Mouse (Mus musculus) ES-CJ7 (cell line): ENCODE results near the gene Spg11.
A peak's percentile ranks its signal among the peaks of the same experiment; 100 is the strongest.
"Not testable (repeated sequence)": the region's sequence is repeated elsewhere in the genome, so short reads cannot be mapped to it uniquely, and the experiment has no call there.

Source experiments
- DNase-seq: peaks from one replicate; pipeline ENCODE4 v3.0.0; 2011; ENCODE audit warnings: low read depth, low spot score

The Spg11 gene

GRCm38 (mm10) chr2:122145756-122146155 lies 27.6 kb upstream of the Spg11 start:
- no peak for DNase-seq

GRCm38 (mm10) chr2:122143111-122143510 lies 24.9 kb upstream of the Spg11 start:
- no peak for DNase-seq

GRCm38 (mm10) chr2:122141332-122141967 lies 23.3 kb upstream of the Spg11 start:
- peak; percentile 30 for DNase-seq

GRCm38 (mm10) chr2:122140815-122141214 lies 22.6 kb upstream of the Spg11 start:
- DNase-seq, result no peak

GRCm38 (mm10) chr2:122137839-122138465 lies 19.8 kb upstream of the Spg11 start:
- DNase-seq, result no peak

GRCm38 (mm10) chr2:122132618-122133017 lies 14.4 kb upstream of the Spg11 start:
- no peak for DNase-seq

- DNase-seq, result no peak
Measured at GRCm38 (mm10) chr2:122132078-122132477, 13.9 kb upstream of the Spg11 start.

GRCm38 (mm10) chr2:122127635-122128034 lies 9.4 kb upstream of the Spg11 start:
- no peak for DNase-seq

GRCm38 (mm10) chr2:122126765-122127347 lies 8.7 kb upstream of the Spg11 start:
- no peak for DNase-seq

GRCm38 (mm10) chr2:122125680-122126572 lies 7.7 kb upstream of the Spg11 start:
- DNase-seq, result peak; percentile 55

- DNase-seq, result no peak
Measured at GRCm38 (mm10) chr2:122116888-122117287, 1.3 kb downstream of the Spg11 start.

GRCm38 (mm10) chr2:122109714-122110113 lies 8.5 kb downstream of the Spg11 start:
- DNase-seq, result no peak

- peak; percentile 34 for DNase-seq
Measured at GRCm38 (mm10) chr2:122108101-122108500, 10.1 kb downstream of the Spg11 start.

- DNase-seq, result no peak
Measured at GRCm38 (mm10) chr2:122102070-122102469, 16.1 kb downstream of the Spg11 start.

GRCm38 (mm10) chr2:122097686-122098085 lies 20.5 kb downstream of the Spg11 start:
- not testable (repeated sequence) for DNase-seq

GRCm38 (mm10) chr2:122093844-122094243 lies 24.3 kb downstream of the Spg11 start:
- DNase-seq, result no peak

GRCm38 (mm10) chr2:122086446-122086845 lies 31.7 kb downstream of the Spg11 start:
- no peak for DNase-seq

- no peak for DNase-seq
Measured at GRCm38 (mm10) chr2:122081728-122082456, 36.3 kb downstream of the Spg11 start.

GRCm38 (mm10) chr2:122069922-122070321 lies 48.3 kb downstream of the Spg11 start:
- peak; percentile 61 for DNase-seq

GRCm38 (mm10) chr2:122069144-122069912 lies 48.9 kb downstream of the Spg11 start:
- DNase-seq, result peak; percentile 48

GRCm38 (mm10) chr2:122066241-122066640 lies 51.9 kb downstream of the Spg11 start:
- no peak for DNase-seq
